Mouse (Mus musculus): ENCODE results near the gene Mrpl47.
"Not testable (repeated sequence)": the region's sequence is repeated elsewhere in the genome, so short reads cannot be mapped to it uniquely, and the experiment has no call there.

Mrpl47 gene

DNA sequence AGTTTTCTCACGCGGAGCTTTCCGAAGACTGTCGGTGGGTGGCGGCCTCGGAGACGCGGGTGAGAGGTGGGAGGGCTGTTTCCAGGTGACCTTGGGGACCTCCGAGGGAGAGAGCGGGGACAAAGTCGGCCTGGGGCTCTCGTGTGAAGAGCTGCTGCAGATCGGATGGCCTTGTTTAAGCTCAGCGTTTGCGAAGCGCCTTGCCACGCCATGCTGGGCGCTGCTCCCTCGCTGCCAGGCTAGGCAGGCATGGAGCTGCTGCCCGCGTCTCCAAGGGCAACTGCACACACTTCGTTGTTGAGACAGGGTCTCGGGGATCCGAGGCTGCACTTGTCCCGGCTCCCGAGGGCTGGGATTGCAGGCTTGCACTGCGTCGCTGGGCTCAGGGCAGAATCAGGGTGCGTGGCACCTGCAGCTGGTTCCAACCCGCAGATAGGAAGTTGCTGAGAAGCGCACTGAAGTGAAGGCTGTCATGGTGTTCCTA is at the start of gene Mrpl47:
TSS of gene Mrpl47 (minus strand) at position 434 of the 484 bp plus-strand sequence.
- DNase-seq: no peak

DNA sequence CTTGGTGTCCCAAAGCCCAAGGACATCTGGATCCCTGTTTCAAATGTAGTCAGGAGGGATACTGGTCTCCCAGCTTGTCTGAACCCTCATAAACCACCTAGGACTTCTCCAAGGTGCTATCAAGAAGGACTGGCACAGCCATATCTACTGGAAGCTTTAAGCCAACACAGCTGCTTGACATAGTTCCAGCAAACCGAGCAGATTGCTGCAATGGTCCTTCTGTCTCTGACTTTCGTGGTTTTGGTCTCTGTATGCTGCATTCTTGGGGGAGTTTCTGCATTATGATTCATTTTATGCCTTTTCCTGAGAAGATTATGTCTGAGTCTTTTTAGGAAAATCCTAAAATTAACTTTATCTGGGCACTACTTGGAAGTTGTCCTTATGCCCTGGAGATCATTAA is 33.4 kb upstream of the Mrpl47 start:
- no peak for DNase-seq

DNA sequence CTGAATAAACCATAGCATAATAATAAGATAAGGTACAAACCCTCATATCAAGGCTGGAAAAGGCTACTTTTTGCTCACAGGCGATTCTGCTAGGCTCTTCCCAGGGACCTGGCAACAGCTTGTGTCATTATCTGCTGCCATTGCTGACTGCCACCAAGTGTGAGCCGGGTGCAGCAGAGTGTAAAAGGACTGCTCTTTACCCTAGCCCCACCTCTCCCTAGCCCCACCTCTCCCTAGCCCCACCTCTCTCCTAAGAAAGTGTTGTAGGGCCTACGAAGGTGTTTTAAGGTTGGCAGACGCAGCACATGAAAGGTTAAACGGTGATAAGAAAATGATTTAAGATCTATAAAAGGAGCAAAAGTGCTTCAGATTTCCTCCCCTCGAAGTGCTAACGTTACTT is 26.5 kb upstream of the Mrpl47 start:
- DNase-seq: peak; percentile 17 to 31

DNA sequence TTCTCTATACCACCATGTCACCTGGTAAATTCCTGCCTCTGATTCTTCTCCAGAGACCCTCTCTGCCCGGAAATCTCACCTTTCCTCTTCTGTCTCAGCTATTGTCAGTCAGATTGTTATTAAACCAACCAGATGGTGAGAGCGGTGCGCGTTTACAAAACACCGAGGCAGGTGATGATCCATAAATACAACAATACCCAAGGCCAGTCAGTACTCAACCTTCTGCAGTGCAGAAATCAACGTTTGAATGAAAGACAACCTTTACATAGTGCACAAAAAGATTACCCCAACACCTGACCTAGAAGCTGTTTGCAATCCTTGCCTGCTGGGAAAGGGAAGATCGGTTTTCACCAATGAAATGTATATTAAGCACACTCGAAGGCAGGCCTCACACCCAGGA is 25.6 kb upstream of the Mrpl47 start:
- no peak for DNase-seq

DNA sequence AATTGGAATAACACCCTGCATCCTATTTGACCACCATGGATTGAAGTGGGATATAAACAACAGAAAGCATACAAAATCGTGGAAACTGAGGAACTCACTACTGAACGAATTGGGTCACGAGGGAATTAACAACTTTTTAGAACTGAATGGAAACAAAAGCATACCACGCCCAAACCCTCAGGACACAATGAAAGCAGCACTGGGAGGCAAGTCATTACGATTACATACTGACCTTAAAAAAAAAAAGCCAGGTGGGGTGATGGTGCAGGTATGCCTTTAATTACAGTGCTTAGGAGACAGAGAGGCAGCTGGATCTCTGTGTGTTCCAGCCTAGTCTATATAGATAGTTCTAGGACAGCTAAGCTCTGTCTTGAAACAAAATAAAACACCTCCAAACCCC is 21.8 kb upstream of the Mrpl47 start:
- DNase-seq: no peak

DNA sequence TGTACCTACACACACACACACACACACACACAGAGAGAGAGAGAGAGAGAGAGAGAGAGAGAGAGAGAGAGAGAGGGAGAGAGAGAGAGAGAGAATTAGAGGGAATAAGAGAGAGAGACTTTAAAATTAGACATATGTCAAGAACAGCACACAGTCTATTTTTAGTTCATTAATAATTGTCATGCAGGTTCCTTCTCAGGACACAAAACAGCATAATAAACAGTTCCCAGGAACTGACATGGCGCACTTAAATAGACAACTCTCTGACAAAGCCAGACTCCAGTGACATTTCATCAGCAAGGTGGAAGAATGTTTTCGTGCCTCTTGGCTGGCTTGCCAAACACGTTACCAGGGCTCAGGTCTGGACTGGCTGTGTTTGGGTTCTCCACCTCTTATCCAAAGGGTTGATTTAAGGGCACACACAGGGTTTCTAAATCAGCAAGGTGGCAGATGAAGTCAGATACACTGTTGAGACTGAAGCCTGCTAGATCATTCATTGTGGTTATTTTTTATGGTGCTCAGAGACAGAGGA is 17.0 kb upstream of the Mrpl47 start:
- DNase-seq: no peak

DNA sequence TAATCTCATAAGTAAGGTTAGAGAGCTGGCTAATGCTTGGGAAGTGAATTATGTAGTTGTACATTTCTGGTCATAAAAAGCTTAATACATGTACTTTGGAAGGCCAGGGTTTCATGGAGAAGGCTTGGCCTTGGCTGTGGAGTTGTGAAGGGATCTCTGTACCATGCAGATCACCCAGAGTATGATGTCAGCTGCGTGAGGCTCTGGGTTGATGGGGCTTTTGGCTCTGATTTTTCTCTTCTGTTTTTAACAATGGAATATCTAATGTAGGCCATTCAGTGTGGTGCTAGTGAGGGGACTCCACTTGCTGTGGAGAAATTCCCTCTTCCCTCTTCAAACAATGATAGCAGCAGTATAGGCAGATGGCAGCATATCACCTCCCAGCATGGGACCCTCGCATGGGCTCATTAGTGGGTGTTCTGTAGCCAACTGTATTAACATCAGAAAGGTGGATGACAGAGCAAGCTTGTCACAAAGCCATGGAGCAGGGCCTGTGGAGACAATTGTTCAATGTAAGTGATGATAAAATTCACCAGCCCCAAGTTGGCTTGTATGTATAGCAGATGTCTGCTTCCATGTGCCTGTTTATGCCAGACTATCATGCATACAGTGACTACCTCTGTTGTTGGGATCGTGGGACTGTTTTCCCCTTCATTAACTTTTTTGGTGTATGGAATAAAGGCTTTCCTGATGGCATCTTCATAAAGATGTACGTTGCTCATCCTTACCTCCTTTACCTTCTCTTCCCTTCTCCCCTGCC is 12.6 kb upstream of the Mrpl47 start:
- DNase-seq: peak; percentile 10 to 47

DNA sequence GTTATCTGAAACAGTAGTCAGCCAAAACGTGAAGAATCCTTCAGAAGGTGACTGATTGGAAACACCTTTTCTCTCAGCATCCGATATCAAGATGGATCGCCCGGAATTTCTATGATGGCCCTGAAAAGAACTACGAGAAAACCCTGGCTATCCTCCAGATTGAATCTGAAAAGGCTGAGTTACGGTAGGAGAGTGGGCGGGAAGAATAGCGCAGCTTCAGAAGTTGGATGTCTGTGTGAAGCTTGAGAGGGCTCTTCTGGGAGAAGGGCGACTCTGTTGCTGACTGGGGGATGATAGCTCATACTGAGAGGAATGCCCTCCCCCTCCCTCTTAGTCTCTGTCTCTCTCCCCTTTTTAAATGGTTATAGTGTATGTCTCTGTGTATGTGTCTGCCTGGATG is 11.0 kb upstream of the Mrpl47 start:
- DNase-seq: no peak

DNA sequence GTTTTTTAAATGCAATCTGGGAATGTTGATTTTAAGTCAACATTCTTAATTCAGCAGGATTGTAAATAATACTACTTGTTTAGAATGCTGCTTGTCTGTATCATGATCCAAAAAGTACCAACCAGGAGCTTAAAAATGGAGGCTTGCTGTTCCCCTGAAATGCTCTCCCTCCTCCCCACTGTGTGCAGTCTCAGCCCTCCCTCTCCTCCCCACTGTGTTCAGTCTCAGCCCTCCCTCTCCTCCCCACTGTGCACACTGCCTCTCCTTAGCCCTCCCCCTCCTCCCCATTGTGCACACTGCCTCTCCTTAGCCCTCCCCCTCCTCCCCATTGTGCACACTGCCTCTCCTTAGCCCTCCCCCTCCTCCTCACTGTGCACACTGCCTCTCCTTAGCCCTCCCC is 8.0 kb upstream of the Mrpl47 start:
- DNase-seq: not testable (repeated sequence)

DNA sequence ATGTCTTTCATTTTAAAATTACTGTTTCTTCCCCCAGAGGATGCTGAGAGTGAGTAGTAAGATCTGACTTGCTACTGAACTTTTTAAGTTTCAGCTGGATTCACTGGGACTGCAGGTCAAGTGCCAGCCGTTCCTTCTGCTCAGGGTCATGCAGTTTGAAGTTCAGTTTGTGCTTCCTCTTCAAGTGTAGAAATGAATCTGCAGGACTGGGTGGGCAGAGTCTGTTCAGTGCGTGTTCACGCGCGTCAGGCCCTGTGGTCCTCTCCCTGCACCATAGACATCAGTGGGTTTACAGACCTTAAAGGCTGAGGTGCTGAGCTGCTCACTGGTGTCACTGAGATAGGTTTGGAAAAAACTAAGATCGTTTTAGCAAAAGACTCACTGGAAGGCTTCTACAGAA is 7.6 kb upstream of the Mrpl47 start:
- no peak for DNase-seq

DNA sequence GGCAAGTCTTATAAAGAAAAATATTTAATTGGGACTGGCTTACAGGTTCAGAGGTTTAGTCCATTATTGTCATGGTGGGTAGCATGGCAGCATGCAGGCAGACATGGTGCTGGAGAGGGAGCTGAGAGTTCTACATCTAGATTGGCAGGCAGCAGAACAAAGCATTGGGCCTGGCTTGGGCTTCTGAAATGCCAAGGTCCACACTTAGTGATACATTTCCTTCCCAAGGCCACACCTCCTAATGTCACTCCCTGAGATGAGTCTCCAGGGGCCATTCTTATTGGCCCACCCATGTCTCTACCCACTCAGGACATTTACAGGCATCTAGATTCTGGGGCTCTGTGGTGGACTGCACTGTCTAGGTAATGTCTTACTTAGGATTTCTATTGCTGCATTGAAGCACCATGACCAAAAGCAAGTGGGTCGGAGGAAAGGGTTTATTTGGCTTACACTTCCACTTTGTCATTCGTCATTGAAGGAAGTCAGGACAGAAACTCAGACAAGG is 4.9 kb upstream of the Mrpl47 start:
- no peak for DNase-seq

DNA sequence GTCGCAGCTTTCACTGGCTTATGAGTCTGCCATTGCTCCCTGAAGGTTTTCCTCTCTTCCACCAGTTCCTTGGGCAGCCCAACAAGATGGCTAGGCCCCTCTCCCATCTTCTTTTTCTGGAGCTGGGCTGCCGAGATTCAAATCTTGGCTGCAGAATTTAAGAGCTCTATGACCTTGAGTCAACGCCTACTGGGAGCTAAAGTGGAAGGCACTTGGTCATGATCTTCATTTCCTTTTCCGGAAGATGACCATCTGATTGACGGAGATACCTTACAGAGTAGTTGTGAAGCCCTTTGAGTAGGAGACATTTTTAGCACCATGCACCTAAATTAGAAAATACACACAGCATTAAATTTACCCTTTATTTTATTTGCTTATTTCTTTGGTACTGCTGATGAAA is 1.1 kb upstream of the Mrpl47 start:
- DNase-seq: no peak

DNA sequence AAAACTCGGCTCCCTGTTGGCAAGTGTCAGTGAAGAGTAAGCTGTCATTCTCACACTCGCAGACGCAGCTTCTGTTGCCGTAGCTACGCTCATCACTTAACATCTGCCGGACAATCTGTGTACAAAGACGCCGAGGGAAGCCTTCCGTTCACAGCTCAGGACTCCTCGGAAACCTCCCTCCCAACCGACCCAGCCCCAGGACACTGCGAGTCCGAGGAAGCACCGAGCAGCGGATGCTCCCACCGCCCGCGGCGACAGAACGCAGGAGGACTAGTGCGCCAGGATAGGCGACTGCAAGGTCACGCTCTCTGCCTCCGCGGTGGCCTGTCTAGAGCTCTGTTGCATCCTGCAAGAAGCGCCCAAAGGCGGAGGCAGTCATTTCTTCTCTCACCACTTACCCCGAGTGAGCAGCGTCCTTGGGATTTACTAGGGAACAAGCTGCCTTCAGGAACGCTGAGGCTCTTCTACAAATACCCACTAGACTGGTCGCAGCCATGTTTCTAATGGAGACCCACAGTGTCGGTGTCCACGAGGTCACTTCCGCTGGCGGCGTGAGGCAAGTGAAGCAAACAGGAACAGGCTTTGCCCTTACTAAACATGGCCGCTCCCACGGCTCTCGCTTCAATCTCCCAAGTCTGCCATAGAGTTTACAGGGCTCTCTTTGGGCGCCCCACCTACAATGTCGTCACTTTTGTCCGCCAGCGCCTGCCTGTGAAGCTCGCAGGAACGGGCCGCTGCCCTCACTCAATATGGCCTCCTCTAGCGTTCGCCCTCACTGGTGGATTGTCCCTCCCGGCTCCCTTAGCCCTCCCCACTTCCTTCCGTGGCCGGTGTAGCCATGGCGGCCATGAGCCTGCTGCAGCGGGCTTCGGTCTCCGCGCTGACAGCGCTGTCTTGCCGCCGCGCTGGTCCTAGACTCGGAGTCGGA is 897 bp downstream of the Mrpl47 start, which contains the start of gene Ndufb5:
TSS of gene Ndufb5 (plus strand) at position 747 of the 928 bp plus-strand sequence.
- peak; percentile 96 to 98 for DNase-seq

DNA sequence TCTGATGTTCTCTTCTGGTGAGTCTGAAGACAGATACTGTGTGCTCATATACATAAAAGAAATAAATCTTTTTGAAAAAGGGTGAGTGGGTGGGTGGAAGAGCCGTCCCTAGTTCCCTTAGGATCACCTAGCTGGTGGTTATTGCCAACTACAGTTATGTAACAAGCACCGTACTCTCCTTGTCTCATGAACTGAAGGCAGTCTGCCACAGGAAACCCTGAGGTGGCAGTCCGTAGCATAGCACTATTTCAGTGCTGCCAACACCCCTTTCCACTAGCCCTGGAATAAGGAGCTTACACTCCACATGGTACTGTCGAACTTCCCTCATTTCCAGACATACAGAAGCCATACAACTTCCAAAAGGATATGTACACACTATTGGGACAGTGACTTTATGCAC is 9.5 kb downstream of the Mrpl47 start:
- DNase-seq: no peak

DNA sequence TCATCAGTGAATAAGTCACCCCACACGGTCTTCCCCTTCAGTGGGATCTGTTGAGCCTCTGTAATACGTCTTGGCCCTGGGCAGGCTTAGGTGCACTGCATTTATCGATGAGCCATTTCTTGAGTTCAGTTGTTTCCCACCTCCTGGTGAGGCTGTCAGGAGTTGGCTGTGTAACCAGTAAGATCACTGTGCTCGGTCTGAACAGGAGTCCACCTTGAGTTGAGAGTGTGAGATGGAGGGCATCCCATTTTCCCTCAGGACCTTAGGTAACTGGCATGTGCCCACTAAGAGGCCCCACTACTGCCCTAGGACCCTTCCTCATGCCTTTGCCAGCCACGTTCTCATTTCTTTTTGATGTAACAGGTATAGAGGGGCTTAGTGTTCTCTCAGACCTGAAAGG is 11.5 kb downstream of the Mrpl47 start:
- DNase-seq: no peak

DNA sequence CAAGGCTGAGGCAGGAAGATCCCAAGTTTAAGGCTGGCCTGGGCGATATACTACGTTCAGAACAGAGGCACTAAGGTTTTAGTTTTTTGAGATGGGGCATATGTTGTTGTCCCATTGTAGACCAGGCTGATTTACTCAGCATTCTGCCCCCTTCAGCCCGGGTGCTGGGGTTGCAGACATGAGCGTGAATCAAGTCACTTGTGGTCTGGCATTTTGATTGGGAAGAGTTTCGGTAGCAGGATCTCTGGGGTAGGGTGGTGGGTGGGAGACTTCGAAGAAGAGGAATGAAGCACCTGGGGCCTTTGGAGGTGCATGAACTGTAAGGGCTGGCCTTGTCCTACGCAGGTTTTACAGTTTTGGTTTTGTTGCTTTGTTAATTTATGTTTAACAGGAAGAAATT is 13.2 kb downstream of the Mrpl47 start:
- DNase-seq: no peak

DNA sequence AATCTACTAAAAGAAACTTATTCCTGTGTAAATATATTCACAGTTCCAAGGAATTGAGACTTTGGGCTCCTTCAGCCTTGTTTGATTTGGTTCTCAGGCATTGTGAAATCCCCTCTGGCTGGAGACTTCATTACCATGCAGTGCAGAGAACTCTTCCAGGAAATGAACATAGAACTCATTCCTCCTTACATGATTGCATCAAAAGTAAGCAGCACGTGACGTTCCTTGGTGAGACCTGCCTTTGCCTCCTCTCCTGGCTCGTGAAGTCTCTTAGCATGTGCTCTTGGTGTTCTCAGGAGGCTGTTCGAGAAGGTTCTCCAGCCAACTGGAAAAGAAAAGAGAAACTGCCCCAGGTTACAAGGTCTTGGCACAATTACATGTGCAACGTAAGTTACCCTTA is 19.1 kb downstream of the Mrpl47 start:
- no peak for DNase-seq

DNA sequence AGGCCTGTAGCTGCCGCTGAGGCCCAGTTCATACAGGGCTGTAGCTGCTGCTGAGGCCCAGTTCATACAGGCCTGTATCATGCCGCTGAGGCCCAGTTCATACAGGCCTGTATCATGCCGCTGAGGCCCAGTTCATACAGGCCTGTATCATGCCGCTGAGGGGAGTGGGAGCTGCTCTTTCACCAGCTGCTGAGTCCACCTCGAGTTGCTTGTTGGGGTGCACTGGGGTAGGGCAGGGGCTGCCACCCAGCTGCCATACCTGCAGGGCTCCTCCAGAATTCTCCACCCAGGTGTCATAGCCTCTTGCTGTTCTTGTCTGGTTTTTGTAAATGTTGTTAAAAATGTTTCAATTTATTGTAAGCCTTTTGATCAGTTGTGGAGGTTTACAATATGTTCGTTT is 20.0 kb downstream of the Mrpl47 start:
- DNase-seq: not testable (repeated sequence)

DNA sequence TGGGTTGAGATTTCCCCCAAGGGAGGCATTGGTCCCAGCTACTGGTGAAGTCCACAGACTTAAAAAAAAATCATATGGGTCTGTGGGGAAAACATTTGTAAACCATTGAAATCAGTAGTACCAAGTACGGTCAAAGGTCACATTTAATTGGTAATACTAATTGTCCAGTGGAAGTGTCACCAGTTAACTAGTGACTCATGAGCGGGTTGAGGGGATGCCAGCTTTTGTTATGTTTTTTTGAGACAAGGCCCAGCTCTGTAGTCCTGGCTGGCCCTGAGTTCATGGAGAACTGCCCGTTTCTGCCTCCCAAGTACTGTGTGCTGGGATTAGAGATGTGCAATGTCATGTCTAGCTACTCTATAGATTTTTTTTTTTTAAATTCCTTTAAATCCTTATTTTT is 23.7 kb downstream of the Mrpl47 start:
- no peak for DNase-seq

DNA sequence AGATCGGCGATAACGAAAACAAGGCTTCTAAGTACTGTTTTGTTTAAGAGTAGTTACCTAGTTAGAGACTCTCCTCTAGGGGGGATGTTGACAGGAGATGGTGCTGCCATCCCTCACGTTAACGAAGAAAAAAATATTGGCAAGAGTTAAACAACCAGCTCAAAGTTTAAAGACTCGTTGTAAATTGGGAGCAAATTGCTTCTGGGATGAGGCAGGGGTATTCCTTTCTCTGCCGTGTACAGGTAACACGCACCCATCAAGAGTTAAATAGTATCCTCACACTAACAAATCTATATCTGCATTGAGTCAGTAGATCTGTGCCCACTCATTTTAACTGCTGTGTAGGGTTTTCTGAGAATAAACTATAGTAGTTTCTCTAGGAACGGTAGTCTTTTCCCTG is 28.0 kb downstream of the Mrpl47 start:
- no peak for DNase-seq

DNA sequence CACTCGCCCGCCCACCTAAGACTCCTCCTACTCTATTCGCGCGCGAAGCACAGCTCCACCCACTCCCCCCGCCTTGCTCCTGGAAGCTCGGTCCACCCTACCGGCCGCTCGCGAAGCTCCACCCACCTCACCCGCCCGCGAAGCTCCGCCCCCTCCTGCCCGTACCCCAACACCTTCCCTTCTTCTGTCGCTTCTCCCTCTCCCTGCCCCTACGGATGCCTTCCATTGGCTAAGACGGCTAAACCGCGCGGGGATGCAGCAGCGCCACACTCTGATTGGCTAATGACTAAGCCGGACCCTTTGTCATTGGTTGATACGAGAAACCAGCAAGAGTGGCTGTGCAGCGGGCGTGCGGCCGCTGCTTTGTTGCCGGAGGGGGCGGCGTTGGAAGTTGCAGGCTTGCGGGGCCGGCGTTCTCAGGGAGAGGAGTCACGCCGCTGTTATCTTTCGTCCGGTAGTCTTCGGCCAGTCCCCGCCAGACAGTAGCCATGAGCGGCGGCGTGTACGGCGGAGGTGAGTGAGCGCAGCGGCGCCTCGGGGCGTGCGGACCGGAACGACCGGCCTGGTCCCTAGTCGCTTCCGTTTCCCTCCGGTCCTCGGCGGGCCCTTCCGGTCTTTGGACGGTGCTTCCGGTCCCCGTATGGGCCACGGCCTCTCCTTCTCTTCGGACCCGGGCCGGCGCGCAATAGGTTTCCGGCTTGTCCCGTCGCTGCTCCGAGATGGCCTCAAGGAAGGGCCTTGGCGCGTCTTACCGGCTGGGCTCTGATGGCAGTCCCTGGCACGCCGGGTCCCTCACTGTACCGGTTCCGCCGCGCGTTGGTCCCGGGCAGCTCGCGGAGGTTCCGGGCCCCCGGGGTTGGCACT is 28.8 kb downstream of the Mrpl47 start:
- peak; percentile 100 for DNase-seq

DNA sequence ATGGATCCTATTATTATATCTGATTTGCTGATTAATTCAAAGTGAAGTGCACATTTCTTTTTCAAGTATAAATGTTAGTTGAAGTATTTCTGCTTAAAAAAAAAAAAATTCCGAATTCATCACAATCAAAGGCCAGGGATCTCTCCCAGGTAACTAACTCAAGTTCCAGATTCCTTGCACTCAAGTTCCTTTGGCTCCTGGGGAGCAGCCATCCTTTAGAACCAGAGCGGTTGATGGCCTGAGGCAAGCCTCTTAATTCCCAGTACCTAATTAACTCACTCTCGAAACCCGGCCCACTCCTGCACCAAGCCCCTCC is 29.4 kb downstream of the Mrpl47 start:
- DNase-seq: no peak

Measured in cerebellum, postnatal 10 days (tissue).